Mouse (Mus musculus): ENCODE data around the gene Il17re. TPM values are rescaled to one million over a fixed set of nuclear protein-coding genes. Genes with fewer than 3 reads are reported as not detected.

Gene Il17re
- polyA plus RNA-seq, 1 experiment from 2014 or later: 0.73 TPM

DNA sequence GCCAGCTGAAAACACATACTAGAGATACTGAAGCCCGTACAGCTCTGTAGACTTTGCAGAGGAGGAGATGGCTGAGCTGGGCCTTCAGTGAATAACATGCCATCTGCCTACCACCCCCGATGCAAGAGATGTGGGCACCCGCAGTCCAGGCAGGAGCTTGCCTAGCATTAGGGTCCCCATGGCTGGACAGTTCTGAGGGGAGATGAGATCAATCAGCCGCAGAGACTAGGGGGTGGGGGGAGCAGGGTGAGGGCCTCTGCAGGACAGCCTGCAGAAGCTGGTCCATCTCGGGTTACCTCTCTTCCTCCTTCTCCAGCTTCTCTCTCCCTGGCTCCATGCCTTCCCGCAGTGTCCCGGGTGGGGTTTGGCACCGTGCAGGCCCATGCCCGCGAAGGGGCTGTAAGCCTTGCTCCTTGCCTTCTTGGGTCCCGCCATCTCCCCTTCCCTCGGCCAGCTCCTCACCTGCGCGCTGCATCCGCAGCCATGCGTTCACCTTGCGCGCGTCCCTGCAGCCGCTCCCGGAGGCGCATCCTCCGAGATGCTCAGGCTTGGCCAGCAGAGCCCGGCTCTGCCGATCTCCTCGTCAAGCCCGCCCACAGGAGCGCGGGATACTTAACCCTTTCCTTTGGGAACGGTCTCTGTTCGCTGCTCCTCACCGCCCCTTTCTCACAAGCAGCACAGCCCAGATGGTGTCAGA is 43.3 kb downstream of the Il17re start, which contains the start of gene Prrt3:
Gene Prrt3, minus strand, starts transcription at position 544 of the 697 bp plus-strand sequence.
- Histone ChIP-seq H3K4me3 (peak within 1 kb of the TSS; percentile 67), H3K27me3 (ENCODE audit: poor library complexity, severe bottlenecking) (peaks cover 44% of the 10 kb centered on the region), H3K36me3 (replicated peaks) (no peaks in the 10 kb centered on the region), H3K9me3 (peaks cover 5% of the 10 kb centered on the region; the same call in 1 of the 2 replicates), H3K27ac (peak within 1 kb of the TSS; percentile 82), H3K4me1 (peaks cover 21% of the 10 kb centered on the region)
- 3% methylated on average over 32 of the region's 32 CpGs for WGBS
- peak; percentile 62 for DNase-seq (ENCODE audit: extremely low spot score, low spot score)

DNA sequence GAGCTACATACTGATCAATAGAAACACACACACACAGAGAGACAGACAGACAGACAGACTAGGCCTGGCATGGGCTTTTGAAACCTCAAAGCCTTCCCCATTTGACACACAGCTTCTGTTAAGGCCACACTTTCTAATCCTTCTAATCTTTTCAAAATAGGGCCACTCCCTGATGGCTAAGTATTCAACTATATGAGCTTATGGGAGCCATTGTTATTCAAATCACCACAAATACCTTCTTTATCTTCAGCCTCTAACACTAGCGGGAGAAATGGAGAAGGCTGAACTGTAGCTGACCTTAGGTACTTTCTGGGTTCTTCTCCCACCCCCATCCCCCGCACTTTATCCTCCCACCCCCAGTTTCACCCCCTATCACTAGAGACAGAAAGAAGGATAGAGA is 44.5 kb downstream of the Il17re start:
- Histone ChIP-seq H3K4me3 (no peak overlapping the region), H3K27ac (no peak overlapping the region), H3K36me3 (replicated peaks) (no peaks in the 10 kb centered on the region), H3K4me1 (peaks cover 21% of the 10 kb centered on the region), H3K9me3 (peaks cover 5% of the 10 kb centered on the region; the same call in 1 of the 2 replicates), H3K27me3 (ENCODE audit: poor library complexity, severe bottlenecking) (peaks cover 32% of the 10 kb centered on the region)
- DNase-seq (ENCODE audit: extremely low spot score, low spot score): no peak
- WGBS: 57% methylated on average over 2 of the region's 2 CpGs

DNA sequence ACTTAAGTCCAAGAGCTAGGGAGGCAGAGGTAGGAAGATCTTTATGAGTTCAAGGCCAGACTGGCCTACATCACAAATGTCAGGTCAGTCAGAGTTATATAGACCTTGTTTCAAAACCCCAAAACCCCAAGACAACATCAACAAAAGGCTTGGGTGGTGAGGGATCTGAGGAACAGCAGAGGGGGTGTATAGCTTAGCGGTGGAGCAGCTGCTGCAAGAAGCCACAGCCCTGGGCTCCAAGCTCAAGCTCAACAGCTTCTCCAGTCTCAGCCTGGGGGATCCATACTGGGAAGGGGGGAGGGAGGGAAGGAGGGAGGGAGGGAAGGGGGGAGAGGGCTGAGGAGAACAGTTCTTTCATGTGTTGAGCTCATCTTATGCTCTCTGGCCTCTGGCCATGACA is 47.4 kb downstream of the Il17re start:
- 86% methylated on average over 1 of the region's 1 CpGs for WGBS
- Histone ChIP-seq H3K27me3 (ENCODE audit: poor library complexity, severe bottlenecking) (peaks cover 23% of the 10 kb centered on the region), H3K4me1 (peaks cover 18% of the 10 kb centered on the region), H3K4me3 (no peak overlapping the region), H3K27ac (no peak overlapping the region), H3K36me3 (replicated peaks) (no peaks in the 10 kb centered on the region), H3K9me3 (peaks cover 5% of the 10 kb centered on the region; the same call in 1 of the 2 replicates)
- no peak for DNase-seq (ENCODE audit: extremely low spot score, low spot score)

DNA sequence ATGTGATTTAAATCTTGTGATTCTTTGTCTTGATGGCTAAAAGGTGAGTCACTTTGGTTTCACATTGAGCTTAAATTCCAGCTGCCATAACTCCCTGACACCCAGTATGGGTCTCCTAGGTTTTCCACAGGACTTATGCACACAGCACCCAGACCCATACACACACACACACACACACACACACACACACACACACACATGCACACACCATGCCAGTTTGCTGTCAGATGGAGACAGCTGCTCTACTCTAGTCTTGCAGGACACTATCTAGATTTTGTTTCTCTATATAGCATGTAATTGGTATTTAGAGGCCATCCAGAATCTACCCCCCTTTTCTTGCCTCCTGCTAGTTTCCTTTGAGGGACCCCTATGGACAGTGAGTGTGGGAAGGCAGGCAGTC is 48.8 kb downstream of the Il17re start:
- Histone ChIP-seq H3K4me3 (no peak overlapping the region), H3K4me1 (peaks cover 4% of the 10 kb centered on the region; the same call in 1 of the 2 replicates), H3K36me3 (replicated peaks) (0 out of 2 replicates have a peak, but pooled peaks cover 5% of the 10 kb centered on the region), H3K9me3 (peaks cover 5% of the 10 kb centered on the region; the same call in 1 of the 2 replicates), H3K27me3 (ENCODE audit: poor library complexity, severe bottlenecking) (peaks cover 8% of the 10 kb centered on the region), H3K27ac (no peak overlapping the region)
- no peak for DNase-seq (ENCODE audit: extremely low spot score, low spot score)

DNA sequence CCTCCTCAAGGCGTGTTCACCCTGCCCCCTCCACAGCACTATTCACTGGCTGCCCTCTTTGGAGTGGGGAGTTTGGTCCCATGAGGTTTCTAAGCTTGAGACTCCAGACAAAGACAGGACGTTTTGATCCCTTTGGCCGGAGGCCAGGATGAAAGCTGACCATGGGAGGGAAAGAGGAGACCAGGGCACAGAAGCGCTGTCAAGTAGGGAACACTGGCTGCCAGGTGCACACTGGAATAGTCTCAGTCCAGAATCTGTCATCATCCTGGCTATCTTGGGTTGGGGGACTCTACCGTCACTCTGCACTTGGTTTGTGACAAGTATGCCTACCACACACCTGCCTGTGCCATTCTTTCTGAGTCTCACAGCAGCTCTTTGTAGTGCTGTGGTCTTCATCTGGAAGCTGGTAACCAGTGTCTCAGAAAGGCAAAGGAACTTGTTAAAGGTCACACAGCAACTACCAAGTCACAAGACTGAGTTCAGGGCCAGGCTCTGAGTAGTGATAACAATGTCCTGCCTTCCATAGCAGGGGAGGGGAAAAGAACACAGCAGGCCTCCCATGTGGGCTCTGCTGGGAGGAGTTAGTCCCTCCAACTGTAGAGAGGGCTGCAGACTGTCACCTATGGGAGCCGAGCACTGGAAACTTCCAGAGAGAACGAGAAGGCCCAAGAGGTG is 50.1 kb downstream of the Il17re start:
- no peak for DNase-seq (ENCODE audit: extremely low spot score, low spot score)
- Histone ChIP-seq H3K27ac (no peak overlapping the region), H3K9me3 (peaks cover 2% of the 10 kb centered on the region; the same call in 1 of the 2 replicates), H3K4me3 (no peak overlapping the region), H3K27me3 (ENCODE audit: poor library complexity, severe bottlenecking) (no peaks in the 10 kb centered on the region), H3K4me1 (no peaks in the 10 kb centered on the region; the same call in 1 of the 2 replicates), H3K36me3 (replicated peaks) (peaks cover 13% of the 10 kb centered on the region)
- 71% methylated on average over 7 of the region's 7 CpGs for WGBS

DNA sequence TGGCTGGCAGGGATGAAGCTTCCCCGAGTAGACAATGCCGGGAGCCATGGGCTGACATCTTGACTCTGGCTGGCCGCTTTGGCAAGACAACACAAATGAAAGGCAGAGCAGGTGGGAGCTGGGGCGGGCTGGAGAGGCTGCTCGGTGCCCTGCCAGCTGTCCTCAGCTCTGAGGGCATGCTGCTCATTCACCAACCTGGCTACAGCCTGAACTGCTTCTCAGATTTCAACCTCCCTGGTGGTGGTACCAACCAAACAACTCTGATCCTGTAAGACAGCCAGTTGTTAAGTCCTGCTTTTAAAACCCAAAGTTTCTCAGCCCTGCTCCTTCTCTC is 50.6 kb downstream of the Il17re start:
- DNase-seq (ENCODE audit: extremely low spot score, low spot score): no peak
- H3K27ac ChIP-seq: no peak overlapping the region
- no peaks in the 10 kb centered on the region; the same call in 1 of the 2 replicates for H3K4me1 ChIP-seq
- H3K4me3 ChIP-seq: no peak overlapping the region
- WGBS: 61% methylated on average over 5 of the region's 5 CpGs
- H3K27me3 ChIP-seq (ENCODE audit: poor library complexity, severe bottlenecking): no peaks in the 10 kb centered on the region
- H3K9me3 ChIP-seq: no peaks in the 10 kb centered on the region
- H3K36me3 ChIP-seq (replicated peaks): peaks cover 18% of the 10 kb centered on the region

DNA sequence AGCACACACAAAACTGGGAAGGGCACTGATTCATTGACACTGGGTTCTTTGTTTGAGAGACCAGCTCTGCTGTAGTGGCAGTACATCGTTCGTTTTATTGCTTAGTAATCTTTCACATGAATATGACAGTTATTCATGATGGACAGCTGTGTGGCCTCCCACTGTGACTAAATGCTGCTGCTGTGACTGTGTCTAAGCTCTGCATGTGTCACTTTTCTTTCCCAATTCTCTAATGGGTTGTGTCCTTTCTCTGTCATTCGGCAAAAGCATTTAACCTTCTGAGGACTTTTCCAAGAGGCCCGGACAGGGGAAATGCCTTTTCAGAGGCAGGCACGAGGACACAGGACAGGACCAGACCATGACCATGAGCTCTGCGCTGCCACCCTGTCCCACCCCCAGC is 55.7 kb downstream of the Il17re start:
- H3K4me1 ChIP-seq: no peaks in the 10 kb centered on the region; the same call in 1 of the 2 replicates
- 96% methylated on average over 6 of the region's 6 CpGs for WGBS
- no peak overlapping the region for H3K4me3 ChIP-seq
- H3K27ac ChIP-seq: no peak overlapping the region
- DNase-seq (ENCODE audit: extremely low spot score, low spot score): no peak
- no peaks in the 10 kb centered on the region for H3K9me3 ChIP-seq
- H3K36me3 ChIP-seq (replicated peaks): peaks cover 68% of the 10 kb centered on the region
- no peaks in the 10 kb centered on the region for H3K27me3 ChIP-seq (ENCODE audit: poor library complexity, severe bottlenecking)

DNA sequence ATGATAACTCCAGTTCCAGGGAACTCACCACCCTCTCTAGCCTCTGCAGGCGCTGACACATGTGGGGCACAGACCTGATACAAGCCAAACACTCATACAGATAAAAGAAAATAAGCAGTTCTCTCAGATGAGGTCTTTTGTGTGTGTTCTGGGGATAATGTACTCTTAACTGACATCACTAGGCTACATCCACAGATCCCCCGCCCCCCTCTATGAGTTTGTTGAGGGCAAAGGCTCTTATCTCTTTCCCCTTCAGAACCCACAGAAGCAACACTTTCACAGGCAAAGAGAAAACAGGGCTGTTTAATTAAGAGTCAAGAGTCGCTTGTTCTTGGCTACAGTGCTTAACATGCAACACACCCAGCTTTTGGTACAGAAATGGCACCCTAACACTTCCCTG is 56.3 kb downstream of the Il17re start:
- no peak overlapping the region for H3K27ac ChIP-seq
- no peaks in the 10 kb centered on the region for H3K9me3 ChIP-seq
- H3K36me3 ChIP-seq (replicated peaks): peaks cover 75% of the 10 kb centered on the region
- no peaks in the 10 kb centered on the region for H3K27me3 ChIP-seq (ENCODE audit: poor library complexity, severe bottlenecking)
- H3K4me3 ChIP-seq: no peak overlapping the region
- WGBS: 99% methylated on average over 3 of the region's 3 CpGs
- no peaks in the 10 kb centered on the region for H3K4me1 ChIP-seq
- no peak for DNase-seq (ENCODE audit: extremely low spot score, low spot score)

DNA sequence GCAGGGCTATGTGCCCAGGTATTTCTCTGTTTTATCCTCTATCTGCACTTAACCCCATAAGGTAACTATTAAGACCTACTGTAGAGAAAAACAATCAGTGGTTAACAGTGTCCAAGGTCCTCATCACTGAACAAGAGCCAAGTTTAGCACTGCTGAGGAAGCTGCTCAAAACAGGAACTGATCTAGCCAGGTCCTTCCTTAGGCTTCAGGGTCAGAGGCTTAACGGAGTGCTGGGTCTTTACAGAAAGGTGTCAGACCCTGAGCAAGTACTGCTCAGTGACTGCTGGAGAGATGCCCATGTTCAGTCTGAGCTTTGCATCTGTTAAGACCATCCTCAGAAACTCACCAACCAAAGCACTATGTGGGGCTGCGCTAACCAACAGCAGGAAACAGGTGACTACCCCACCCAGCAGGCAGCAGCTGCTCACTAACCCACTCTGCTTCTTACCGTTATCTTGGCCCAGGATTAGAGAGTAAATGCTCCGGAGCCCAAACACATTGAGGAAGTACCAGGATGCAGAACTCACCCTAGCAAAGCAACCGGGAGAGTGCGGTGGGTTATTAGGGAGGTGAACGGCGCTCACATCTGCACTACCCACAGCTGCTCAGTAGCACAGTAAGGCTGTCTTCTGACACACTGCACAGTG is 59.3 kb downstream of the Il17re start:
- no peaks in the 10 kb centered on the region for H3K27me3 ChIP-seq (ENCODE audit: poor library complexity, severe bottlenecking)
- WGBS: 95% methylated on average over 8 of the region's 8 CpGs
- H3K9me3 ChIP-seq: no peaks in the 10 kb centered on the region
- H3K36me3 ChIP-seq (replicated peaks): peaks cover 99% of the 10 kb centered on the region
- no peaks in the 10 kb centered on the region for H3K4me1 ChIP-seq
- no peak for DNase-seq (ENCODE audit: extremely low spot score, low spot score)
- no peak overlapping the region for H3K27ac ChIP-seq
- H3K4me3 ChIP-seq: no peak overlapping the region

Small RNAs within 50 kb of the gene (microRNA-seq; reads per million reads assigned to microRNA genes)
- gene Gm24387: not detected

Other genes with a start within 250 kb of the Il17re start
- 42.0 and 45.1 TPM in 2 replicates for gene Mtmr14, start 220.6 kb upstream of the Il17re start, polyA plus RNA-seq (2016; fragmentation: Nextera tagmentation; extraction: Ambion mirVana)
- gene Cpne9, start 176.2 kb upstream of the Il17re start, polyA plus RNA-seq (2016; fragmentation: Nextera tagmentation; extraction: Ambion mirVana): 0.05 and 0.09 TPM in 2 replicates
- gene Brpf1, start 151.3 kb upstream of the Il17re start, polyA plus RNA-seq (2016; fragmentation: Nextera tagmentation; extraction: Ambion mirVana): 26.1 and 26.7 TPM in 2 replicates
- 18.3 and 18.8 TPM in 2 replicates for gene Ogg1, start 131.5 kb upstream of the Il17re start, polyA plus RNA-seq (2016; fragmentation: Nextera tagmentation; extraction: Ambion mirVana)
- 33.8 and 37.4 TPM in 2 replicates for gene Camk1, start 114.5 kb upstream of the Il17re start, polyA plus RNA-seq (2016; fragmentation: Nextera tagmentation; extraction: Ambion mirVana)
- 53.8 and 59.3 TPM in 2 replicates for gene Tada3, start 80.6 kb upstream of the Il17re start, polyA plus RNA-seq (2016; fragmentation: Nextera tagmentation; extraction: Ambion mirVana)
- 366 TPM in 2 replicates for gene Arpc4, start 80.4 kb upstream of the Il17re start, polyA plus RNA-seq (2016; fragmentation: Nextera tagmentation; extraction: Ambion mirVana)
- gene Ttll3, start 69.2 kb upstream of the Il17re start, polyA plus RNA-seq (2016; fragmentation: Nextera tagmentation; extraction: Ambion mirVana): 4.0 and 4.2 TPM in 2 replicates
- gene Rpusd3, start 39.1 kb upstream of the Il17re start, polyA plus RNA-seq (2016; fragmentation: Nextera tagmentation; extraction: Ambion mirVana): 38.3 and 40.6 TPM in 2 replicates
- gene Cidec, start 22.7 kb upstream of the Il17re start, polyA plus RNA-seq (2016; fragmentation: Nextera tagmentation; extraction: Ambion mirVana): not detected in 2 replicates
- 85.1 and 92.0 TPM in 2 replicates for gene Jagn1, start 15.9 kb upstream of the Il17re start, polyA plus RNA-seq (2016; fragmentation: Nextera tagmentation; extraction: Ambion mirVana)
- 2.5 and 2.7 TPM in 2 replicates for gene Il17rc, start 12.9 kb downstream of the Il17re start, polyA plus RNA-seq (2016; fragmentation: Nextera tagmentation; extraction: Ambion mirVana)
- 31.1 and 33.2 TPM in 2 replicates for gene Creld1, start 24.8 kb downstream of the Il17re start, polyA plus RNA-seq (2016; fragmentation: Nextera tagmentation; extraction: Ambion mirVana)
- 2.1 and 2.8 TPM in 2 replicates for gene Prrt3, start 43.4 kb downstream of the Il17re start, polyA plus RNA-seq (2016; fragmentation: Nextera tagmentation; extraction: Ambion mirVana)
- gene Emc3, start 73.2 kb downstream of the Il17re start, polyA plus RNA-seq (2016; fragmentation: Nextera tagmentation; extraction: Ambion mirVana): 75.0 and 78.5 TPM in 2 replicates
- gene Fancd2, start 73.2 kb downstream of the Il17re start, polyA plus RNA-seq (2016; fragmentation: Nextera tagmentation; extraction: Ambion mirVana): 20.7 and 25.0 TPM in 2 replicates
- gene Fancd2os, start 142.2 kb downstream of the Il17re start, polyA plus RNA-seq (2016; fragmentation: Nextera tagmentation; extraction: Ambion mirVana): not detected in 2 replicates
- 200 and 203 TPM in 2 replicates for gene Brk1, start 146.3 kb downstream of the Il17re start, polyA plus RNA-seq (2016; fragmentation: Nextera tagmentation; extraction: Ambion mirVana)
- 41.4 and 42.4 TPM in 2 replicates for gene Vhl, start 165.5 kb downstream of the Il17re start, polyA plus RNA-seq (2016; fragmentation: Nextera tagmentation; extraction: Ambion mirVana)
- 3.8 and 3.9 TPM in 2 replicates for gene Irak2, start 180.0 kb downstream of the Il17re start, polyA plus RNA-seq (2016; fragmentation: Nextera tagmentation; extraction: Ambion mirVana)
- 0.62 and 0.76 TPM in 2 replicates for gene Tatdn2, start 238.6 kb downstream of the Il17re start, polyA plus RNA-seq (2016; fragmentation: Nextera tagmentation; extraction: Ambion mirVana)